Mouse (Mus musculus) megakaryocyte-erythroid progenitor cell, adult 5-6 weeks (primary cell): Measurements from ENCODE around the gene Klrb1f. TPM values are rescaled to one million over a fixed set of nuclear protein-coding genes. Genes with fewer than 3 reads are reported as not detected.
A peak's percentile ranks its signal among the peaks of the same experiment; 100 is the strongest.
"Not testable (repeated sequence)": the region's sequence is repeated elsewhere in the genome, so short reads cannot be mapped to it uniquely, and the experiment has no call there.

Experiments
- ATAC-seq: replicated peaks from 2 replicates; pipeline ENCODE4 v1.8.0; 2016; ENCODE audit warnings: mild to moderate bottlenecking, inconsistent platforms; ENCODE audit not compliant: severe bottlenecking, poor library complexity, low FRiP score, low TSS enrichment
- total RNA-seq, 2 experiments: library from RNA; stranded (forward) in 1 of 2; stranded (reverse) in 1 of 2; fragments of 200-1000, 215-1000 nt in 1 of 2; fragments of >200 nt in 1 of 2; fragmentation: Nextera tagmentation in 1 of 2; gene quantifications; 2 replicates each; pipeline ENCODE4 v1.2.3; 2014 to 2017

Klrb1f gene
- total RNA-seq, 2 experiments from 2014 or later, result 1.6 TPM; not detected in 1

DNA sequence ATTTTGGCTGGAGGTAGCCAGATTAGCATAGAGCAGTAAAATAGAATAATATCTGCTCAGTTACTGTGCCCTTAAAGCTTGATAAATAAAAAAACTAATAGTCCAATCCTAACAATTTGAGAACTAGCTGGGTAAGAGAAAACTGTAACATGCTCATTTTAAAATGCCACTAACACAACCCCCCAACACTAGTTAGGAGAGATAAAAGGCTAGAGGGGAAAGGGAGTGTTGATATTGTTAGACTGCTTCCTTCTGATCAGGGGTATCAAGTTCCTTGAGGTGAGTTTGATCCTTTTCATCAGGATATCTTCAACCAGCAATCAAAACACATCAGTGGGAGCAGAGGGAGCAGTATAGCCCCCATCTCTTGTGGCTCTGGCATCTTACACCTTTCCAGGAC is 3.2 kb upstream of the Klrb1f start:
- ATAC-seq, result no peak

DNA sequence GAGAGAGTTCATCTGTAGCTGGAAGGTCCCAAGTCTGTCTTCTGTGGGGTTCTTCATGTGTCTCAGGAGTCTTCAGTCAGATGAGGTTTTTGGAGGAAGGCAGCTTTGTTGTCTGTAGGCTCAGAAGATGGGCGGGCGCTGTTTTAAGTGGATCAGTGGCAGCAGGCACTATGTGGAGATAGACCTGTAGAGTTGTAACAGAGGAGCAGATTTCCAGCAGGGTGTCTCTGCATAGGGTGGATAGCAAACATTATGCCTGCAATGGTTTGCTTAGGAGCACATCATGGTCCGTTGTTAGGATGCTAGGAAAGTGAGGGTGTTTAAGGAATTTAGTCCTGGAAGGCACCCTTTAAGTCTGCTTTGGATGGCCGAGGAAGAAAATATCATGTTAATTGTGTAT is 2.7 kb downstream of the Klrb1f start:
- ATAC-seq, result no peak

DNA sequence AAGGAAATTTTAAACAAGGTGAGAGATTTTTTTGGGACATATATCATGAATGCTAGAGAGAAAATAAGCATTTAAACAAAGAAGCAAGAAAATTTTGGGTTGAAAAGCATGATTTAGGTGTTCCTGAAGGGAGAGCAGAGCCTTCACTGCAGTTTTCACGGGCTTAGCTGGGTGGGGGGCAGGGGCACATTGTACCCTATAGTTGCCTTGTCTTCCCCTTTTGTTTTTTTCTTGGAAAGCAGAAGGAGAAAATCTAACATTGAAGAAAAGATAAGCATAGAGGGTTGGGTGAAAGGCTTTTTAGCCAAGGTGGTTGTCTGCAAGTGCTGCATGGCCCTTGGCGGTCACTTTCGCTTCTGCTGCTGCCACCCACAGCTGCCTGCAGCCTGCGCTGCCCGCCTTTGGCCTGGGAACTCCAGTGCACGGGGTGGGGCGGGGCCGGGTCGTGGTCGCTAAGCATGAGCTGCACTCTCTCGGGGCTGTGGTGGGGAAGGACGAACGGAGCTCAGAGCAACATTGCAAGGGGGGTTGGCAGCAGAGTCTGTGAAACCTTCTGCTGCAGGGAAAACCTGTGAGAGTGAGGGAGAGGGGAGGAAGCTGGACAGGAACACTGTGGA is 3.3 kb downstream of the Klrb1f start:
- peak; percentile 80 for ATAC-seq

DNA sequence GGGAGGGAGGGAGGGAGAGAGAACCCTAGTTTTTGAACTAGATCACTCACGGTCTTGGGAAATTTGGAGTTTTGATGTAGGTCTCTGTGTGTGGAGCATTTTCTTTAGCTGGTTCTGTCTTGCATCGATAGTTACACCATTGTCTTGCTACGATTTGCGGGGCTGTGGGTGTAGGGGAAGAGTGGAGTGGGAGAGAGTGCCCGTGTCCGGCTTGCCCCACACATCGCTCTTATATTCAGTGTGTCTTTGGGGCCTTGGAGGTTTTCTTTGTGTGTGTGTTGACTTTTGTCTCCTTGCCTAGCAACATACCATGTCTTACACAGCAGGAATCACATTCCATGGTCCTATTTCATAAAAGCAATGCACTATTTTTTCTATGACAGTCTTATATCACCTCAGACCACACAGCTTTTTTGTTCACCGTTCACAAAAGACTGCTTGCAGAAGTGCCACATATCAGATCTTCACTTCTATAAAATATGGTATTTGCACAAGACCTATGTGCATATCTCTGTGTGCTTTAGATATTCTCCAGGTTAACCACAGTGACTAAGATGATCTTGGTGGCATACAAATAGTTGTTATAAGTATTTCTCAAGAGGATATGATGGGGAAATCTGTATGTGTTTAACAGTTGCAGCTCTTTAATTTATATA is 4.0 kb downstream of the Klrb1f start:
- ATAC-seq, result peak; percentile 58

DNA sequence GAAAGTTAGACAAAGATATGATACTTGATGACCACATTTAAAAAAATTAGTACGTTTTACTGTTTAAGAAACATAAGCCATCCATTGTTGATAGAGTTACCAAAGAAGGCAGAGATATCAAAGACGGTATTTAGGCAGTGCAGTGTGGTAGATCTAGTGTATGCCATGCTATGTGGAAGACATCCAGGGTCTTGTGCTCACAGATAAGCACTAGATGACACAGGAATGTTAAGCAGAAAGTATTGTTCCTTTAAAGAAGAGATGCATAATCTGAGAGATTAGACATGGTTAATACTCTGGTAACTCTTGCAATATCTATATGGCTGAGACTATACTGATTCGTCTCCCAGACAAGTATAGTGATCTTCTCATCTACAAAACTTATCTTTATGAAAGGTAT is 5.4 kb downstream of the Klrb1f start:
- ATAC-seq, result peak; percentile 54

DNA sequence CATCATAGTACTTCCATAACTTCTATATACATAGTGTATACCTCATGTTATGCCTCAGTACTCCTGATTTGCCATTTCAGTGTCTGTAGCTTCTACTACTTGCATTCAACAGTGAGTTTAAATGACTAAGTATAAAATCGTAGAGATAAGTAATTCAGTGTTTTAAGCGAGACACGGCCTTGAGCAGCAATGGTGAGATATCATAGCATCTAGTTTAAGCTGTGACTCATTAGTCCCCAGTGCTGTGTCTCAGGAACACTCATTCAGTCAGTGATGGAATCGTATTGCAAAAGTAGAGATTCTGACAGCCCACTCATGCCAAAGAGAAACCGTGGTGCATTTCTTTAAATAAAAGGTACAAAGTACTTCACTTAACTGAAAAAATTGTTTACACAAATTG is 6.0 kb downstream of the Klrb1f start:
- ATAC-seq, result no peak

DNA sequence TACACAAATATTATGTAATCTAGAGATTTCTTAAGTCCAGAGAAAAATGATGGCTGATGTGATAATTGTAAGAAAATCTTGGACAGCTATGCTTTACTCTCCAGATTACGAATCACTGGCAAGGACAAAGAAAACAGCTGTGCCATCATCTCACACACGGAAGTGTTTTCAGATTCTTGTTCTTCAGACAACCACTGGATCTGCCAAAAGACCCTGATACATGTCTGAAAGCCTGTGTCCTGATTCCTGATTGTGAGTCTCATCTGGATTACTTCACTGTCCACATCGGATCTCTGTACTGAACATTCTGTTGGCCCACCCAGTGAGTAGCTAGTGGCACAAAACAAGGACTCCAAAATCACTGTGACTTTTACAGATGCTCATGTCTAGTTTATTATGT is 10.5 kb downstream of the Klrb1f start:
- no peak for ATAC-seq

DNA sequence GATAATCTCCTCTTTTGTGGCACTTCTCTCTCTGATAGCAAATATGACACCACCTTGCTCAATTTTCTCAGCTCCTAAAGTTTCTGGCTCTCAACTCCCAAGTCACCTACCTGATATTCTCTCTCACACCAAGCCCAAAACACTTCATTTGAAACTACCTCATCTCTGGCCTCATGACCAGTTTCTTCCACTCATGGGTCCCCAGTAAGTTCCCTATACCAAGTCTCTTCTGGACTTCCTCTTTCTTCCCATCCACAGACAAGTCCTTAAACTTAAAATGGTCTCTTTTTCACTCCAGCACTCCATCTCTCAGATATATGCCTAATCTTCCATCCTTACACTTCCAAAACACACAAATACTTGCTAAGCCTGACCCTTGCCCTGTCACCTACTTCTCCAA is 12.3 kb downstream of the Klrb1f start:
- ATAC-seq, result no peak

DNA sequence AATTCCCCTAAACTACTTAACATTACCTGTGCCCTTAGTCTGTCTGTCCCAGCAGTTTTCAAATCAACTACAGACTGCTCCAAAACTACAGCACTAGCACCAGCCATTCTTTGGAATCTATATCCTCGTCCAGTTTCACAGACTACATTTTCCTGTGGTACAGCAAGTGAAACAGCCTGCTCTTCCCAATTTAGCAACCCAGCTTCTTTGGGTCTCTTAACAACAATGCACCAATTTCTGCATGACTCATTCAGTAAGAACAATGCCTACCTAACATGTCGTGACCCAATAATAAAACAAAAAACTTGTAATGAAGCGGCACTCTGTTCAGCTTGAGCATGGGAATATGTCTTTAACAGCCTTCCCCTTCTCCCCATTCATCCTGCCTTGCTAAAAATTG is 19.7 kb downstream of the Klrb1f start:
- ATAC-seq, result no peak

DNA sequence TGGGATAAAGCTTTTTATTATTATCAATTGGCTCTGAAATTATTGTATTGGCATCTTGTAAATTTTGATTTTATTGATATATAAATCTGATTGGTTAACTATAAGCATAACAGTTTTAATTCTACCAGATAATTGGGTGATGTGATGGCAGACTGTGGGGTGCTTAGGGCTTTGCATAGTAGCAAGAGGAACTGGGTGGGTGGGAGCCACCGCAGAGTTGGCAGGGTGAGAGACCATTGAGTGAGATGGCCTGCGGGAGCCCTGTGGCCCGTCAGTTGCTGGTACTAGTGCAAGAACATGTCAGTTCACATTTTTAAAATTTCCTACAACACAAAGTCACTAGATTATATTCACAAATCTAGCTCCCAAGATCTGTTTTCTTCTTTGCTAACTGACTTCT is 20.2 kb downstream of the Klrb1f start:
- ATAC-seq, result no peak; the same call in 1 of the 2 replicates

DNA sequence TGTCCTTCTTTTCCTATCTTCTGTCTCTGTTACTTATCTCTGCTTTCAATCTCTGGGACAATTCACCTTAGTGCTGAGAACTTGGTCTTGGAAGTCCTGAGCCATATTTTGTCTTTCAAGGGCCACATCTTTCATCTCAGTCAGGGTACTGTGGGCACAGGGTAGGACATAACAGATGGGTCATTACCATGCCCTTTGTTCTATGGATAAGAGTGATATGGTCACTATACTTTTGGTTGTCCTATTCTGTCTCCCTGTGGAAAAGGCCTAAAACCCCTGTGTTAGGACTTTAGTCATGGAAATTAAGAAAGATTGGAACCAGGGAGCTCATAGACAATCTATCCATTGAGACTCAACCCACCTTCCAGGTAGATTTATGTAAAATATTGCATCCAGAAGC is 20.8 kb downstream of the Klrb1f start:
- ATAC-seq, result peak; percentile 50

DNA sequence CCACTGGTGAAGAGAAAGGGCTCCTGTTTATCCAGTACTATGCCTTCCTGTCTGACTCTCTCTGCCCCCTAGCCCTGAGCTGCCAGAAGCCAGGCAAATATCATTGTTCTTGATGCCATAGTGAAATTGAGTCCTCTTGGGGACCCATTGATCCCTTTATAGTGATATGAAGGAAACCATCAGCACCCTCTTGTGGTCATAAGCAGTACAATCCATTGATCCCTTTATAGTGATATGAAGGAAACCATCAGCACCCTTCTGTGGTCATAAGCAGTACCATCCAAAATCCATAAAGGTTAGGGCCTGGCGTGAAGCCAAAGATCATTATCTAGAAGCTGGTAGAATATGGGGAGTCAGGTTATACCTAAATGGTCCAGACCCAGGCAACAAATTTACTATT is 21.3 kb downstream of the Klrb1f start:
- ATAC-seq, result peak; percentile 100

DNA sequence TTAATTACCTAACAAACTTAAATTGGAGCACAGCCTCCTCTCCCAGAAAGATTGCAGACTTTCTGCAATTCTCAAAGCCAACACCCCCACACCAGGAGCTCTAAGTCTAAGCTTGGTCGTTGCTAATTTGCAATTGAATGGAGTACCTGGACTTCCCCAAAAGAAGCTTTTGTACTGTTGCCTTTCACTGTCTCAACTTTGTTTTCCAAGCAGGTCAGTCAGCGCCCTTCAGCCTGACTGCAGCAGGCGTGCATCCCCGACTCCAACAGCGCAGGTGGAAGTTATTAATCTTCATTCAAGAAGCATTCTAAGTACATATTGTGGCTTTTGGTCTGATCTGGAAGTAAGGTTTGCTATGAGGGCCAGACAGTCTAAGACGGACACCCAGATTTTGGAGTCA is 39.4 kb downstream of the Klrb1f start:
- no peak for ATAC-seq

DNA sequence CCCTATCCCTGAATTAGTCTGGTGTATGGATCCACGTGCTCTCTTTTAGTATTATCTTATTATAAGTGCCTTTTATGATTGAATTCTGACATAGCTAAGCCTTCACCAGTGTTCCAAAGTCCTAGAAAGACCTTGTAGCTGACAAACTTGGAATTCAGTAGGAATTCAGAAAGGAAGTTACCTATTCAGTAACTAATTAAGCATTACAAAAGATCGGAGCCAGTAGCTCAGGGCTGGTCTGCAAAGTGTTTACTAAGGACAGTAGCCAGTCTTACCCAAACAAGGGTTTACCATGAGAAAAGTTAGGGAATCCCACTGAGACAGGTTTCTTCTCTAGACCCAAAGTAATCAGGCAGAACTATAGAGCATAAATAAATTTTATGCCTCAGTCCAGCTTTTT is 40.3 kb downstream of the Klrb1f start:
- not testable (repeated sequence) for ATAC-seq

DNA sequence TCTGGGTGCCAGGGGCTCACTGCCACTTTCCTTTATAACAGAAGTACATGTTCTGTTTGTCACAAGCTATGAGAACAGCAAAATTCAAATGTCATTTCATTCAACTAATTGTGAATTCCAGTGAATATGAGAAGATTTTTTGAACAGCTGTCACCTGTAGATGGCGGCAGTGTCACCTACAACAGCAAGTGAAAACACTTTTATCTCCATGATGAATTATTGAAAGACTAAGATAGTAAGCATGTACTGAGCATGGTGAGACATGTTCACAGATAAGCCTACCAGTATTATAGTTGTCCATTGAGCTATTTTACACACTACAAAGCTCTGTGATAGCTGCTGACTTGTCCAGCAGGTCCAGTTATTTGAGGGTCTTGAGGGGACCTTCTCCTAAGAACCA is 42.5 kb downstream of the Klrb1f start:
- 0 out of 2 replicates have a peak, but pooled peaks have one; percentile 44 for ATAC-seq

DNA sequence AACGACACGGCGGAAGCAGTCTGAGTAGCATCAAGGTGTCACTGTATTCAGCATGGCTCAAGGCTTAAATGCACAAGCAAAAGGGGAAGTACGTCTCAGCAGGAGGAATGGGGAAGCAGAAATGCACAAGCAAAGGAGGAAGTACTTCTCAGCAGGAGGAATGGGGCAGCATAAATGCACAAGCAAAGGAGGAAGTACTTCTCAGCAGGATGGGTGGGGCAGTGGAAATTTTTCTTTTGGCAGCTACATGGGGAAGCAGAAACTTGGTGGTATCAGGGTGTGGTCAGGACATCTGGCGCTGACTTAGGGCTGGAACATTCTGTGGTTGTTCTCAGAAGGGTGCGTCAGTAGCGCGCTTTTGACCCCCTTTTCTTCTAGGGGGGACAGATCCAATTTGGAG is 42.9 kb downstream of the Klrb1f start:
- not testable (repeated sequence) for ATAC-seq

DNA sequence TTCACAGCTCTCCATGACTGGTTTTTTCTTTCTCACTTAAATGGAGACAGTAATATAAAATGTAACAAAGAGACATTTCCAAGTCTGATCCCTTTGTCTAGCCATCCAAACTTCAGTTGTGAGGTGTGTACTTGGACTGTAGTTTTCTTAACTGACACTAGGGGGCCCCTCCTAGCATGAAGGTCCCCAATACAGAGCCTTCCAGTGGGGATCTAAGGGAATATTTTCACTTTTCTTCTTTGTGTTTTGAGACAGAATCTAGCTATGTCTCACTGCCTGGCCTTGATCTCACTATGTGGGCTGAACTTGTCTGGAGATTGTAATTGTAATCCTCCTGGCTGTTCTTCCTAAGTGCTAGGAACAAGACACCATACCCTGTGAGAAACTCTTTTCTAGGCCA is 49.5 kb downstream of the Klrb1f start:
- peak; percentile 86 for ATAC-seq

DNA sequence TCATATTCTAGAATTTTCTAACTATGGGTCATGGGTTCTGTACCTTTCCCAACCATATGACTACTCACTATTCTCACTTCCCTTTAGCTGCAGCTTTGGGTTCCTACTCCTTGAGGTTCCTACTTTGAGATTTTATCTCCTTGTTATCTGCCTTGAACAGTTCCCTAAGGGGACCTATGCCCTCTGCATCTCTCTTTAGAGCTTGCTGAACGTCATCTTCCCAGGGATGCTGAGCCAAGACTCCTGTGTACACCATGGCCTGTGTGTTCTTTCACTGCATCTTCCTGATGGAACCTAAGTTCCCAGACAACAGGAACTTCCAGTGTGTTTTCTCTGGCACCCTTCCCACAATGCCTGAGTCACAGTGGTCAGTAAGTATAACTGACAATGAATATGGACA is 52.2 kb downstream of the Klrb1f start:
- ATAC-seq, result 0 out of 2 replicates have a peak, but pooled peaks have one; percentile 28

DNA sequence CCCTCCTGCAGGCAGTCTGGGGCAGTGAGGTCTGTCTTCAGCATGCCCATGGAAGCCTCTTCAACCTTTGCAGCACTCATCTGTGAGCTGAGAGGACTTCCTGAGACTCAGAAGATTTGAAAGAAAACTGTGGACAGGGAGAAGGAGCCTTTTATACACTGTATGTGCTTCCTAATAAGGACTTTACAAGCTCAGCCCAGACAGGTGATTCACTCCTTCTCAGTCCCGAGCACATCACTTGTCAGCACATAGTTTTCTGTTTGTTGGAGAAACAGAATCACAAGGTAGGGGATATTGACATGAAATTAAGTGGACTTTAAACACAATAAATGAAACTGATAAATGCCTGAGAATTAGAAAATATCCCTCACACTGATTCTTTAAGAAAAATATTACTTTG is 55.1 kb downstream of the Klrb1f start, which contains the start of gene Clec2e:
Gene Clec2e (minus strand): TSS at position 120 of the 400 bp plus-strand sequence.
- ATAC-seq, result not testable (repeated sequence)

DNA sequence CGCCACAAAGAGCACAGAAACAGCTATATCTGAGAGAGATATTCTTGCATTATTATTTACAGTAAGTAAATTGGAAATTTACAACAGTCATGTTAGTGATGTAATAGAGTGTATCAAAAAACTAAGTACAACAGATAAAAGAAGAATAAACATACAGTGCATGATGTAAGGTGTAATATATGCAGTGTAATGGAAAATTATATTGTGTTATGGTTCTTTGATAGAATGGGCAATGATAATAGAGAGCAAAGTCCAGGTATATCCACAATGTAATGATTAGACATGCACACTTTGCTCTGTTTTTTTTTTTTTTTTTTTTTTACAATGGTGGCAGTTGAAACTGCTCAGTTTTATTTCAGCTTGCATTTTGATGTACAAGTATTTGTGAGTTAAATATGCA is 55.9 kb downstream of the Klrb1f start:
- ATAC-seq, result no peak

DNA sequence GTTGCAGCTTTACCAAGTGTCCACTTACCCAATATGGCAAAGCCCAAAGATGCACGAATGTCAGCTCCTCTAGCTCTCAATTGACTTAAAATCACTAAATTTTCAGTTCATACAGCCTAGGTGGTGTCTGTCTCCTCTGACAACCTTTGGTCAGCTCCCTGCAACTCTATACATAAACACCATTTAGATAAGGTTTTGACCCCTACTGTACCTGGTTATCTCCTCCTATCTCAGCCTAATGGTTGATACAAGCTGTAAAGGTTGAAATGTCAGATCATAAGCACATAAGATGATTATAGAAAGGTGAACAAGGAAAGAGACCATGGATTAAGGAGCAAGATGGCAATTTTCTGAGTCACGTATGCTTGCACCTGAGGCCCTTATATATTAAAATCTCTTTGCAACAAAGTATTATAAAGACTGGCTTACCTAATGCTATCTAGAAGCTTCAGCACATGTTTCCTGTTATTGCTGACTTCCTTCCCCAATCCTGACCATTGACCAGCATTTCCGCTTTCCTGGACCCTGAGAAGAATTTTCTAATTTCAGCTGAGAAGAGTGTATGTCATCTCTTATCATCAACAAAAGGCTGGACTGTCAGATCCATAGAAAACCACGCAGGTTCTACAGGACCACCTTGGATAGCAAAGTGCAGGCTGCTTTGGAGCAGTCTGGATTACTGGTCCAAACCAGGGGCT is 57.3 kb downstream of the Klrb1f start:
- ATAC-seq, result no peak
